Comparison of ENCODE assay signal across 9 mouse cellular contexts in genomic region chr4:62760748-62761604, GRCm38 (mm10).
A peak's percentile ranks its signal among the peaks of the same experiment; 100 is the strongest.
DNase-seq lines count a peak whose midpoint lies in the region; ATAC-seq lines count a peak whose summit lies in the region.
"Had no signal": no experiment of that assay in that cellular context is flagged by ENCODE, and none has a peak within 500 bp of the region (broad histone marks: within the 10 kb centered on the region; RNA-seq: fewer than 3 reads in every experiment).

No protein-coding gene starts in this region.

- no peaks in the 10 kb centered on the region for H3K9me3 ChIP-seq in intestine, embryonic 14.5 days (ENCODE audit: control insufficient read depth, low read length)
- no peaks in the 10 kb centered on the region for H3K9me3 ChIP-seq in neural tube, embryonic 14.5 days (ENCODE audit: control insufficient read depth, low read length)
- no peaks in the 10 kb centered on the region for H3K9me3 ChIP-seq in forebrain, embryonic 15.5 days

- no peaks in the 10 kb centered on the region for H3K27me3 ChIP-seq in intestine, embryonic 14.5 days (replicated peaks; ENCODE audit: control insufficient read depth, insufficient read depth, low read length)
- H3K27me3 ChIP-seq in neural tube, embryonic 14.5 days (ENCODE audit: control insufficient read depth, insufficient read depth, low read length) = no peaks in the 10 kb centered on the region
- H3K27me3 ChIP-seq in forebrain, embryonic 15.5 days = no peaks in the 10 kb centered on the region

- peaks cover 31% of the 10 kb centered on the region for H3K4me1 ChIP-seq in intestine, embryonic 14.5 days (replicated peaks; ENCODE audit: control insufficient read depth, insufficient read depth, low read length)
- peaks cover 6% of the 10 kb centered on the region; the same call in 1 of the 2 replicates for H3K4me1 ChIP-seq in neural tube, embryonic 14.5 days (ENCODE audit: control insufficient read depth, insufficient read depth, low read length)
- H3K4me1 ChIP-seq in forebrain, embryonic 15.5 days = peaks cover 7% of the 10 kb centered on the region

- peak; percentile 10; the same call in 1 of the 2 replicates for ATAC-seq in intestine, embryonic 14.5 days (replicated peaks; ENCODE audit: low FRiP score, low TSS enrichment, low read depth)
- ATAC-seq in neural tube, embryonic 14.5 days (ENCODE audit: low read depth) = no peak
- ATAC-seq in forebrain, embryonic 15.5 days (replicated peaks) = no peak

- no peak overlapping the region for H3K4me3 ChIP-seq in intestine, embryonic 14.5 days (ENCODE audit: low read depth, low read length)
- H3K4me3 ChIP-seq in neural tube, embryonic 14.5 days (ENCODE audit: low read depth, low read length) = no peak overlapping the region
- H3K4me3 ChIP-seq in forebrain, embryonic 15.5 days = no peak overlapping the region
- H3K4me3 ChIP-seq: erythroblast, embryonic 14.5 days had no signal

- WGBS in intestine, embryonic 14.5 days = 42% methylated on average over 11 of the region's 11 CpGs
- 61% methylated on average over 11 of the region's 11 CpGs for WGBS in neural tube, embryonic 14.5 days
- WGBS in forebrain, embryonic 15.5 days = 62% methylated on average over 11 of the region's 11 CpGs

- no peak overlapping the region for H3K4me2 ChIP-seq in intestine, embryonic 14.5 days (ENCODE audit: low read length)
- H3K4me2 ChIP-seq in neural tube, embryonic 14.5 days (ENCODE audit: low read depth, low read length) = no peak overlapping the region
- no peak overlapping the region for H3K4me2 ChIP-seq in forebrain, embryonic 15.5 days (replicated peaks)

- no peak overlapping the region for H3K9ac ChIP-seq in intestine, embryonic 14.5 days (ENCODE audit: low read length)
- H3K9ac ChIP-seq in neural tube, embryonic 14.5 days (replicated peaks; ENCODE audit: low read depth, low read length) = no peak overlapping the region
- H3K9ac ChIP-seq in forebrain, embryonic 15.5 days (replicated peaks) = no peak overlapping the region

- peak overlapping the region; percentile 59 for H3K27ac ChIP-seq in intestine, embryonic 14.5 days (ENCODE audit: low read depth)
- 0 out of 2 replicates have a peak overlapping the region, but pooled peaks have one; percentile 34 for H3K27ac ChIP-seq in neural tube, embryonic 14.5 days (ENCODE audit: low read depth, low read length)
- H3K27ac ChIP-seq in forebrain, embryonic 15.5 days (replicated peaks) = no peak overlapping the region

- DNase-seq in left cerebral cortex, postnatal 4 days = peak; percentile 21
- no peak for DNase-seq in left cerebral cortex, adult 18-20 months (ENCODE audit: low spot score in 2 of 2)
- DNase-seq in heart, adult 9 months (ENCODE audit: low spot score in 2 of 2) = peak; percentile 39 to 55
- DNase-seq in intestine, embryonic 14.5 days (ENCODE audit: low spot score) = no peak
- no peak for DNase-seq in thymus, adult 18-20 months
- no peak for DNase-seq in adrenal gland, adult 2 months

- no peaks in the 10 kb centered on the region for H3K36me3 ChIP-seq in intestine, embryonic 14.5 days (ENCODE audit: control insufficient read depth, insufficient read depth, low read length)
- no peaks in the 10 kb centered on the region for H3K36me3 ChIP-seq in neural tube, embryonic 14.5 days (ENCODE audit: control insufficient read depth, insufficient read depth, low read length)
- no peaks in the 10 kb centered on the region for H3K36me3 ChIP-seq in forebrain, embryonic 15.5 days

- intact Hi-C loops in left cerebral cortex, postnatal 4 days (cut with DNase I) = loop anchor here (5.0 kb wide), 1 partner anchor 199 kb away; no protein-coding TSS in a partner anchor

Comparison
In these comparisons a context has a peak if more than half of its experiments do, and no peak if none do; other contexts are left out.
1. DNase-seq: peak in left cerebral cortex, postnatal 4 days (single experiment) and heart, adult 9 months (2 of 2); none in left cerebral cortex, adult 18-20 months (0 of 2), intestine, embryonic 14.5 days (single experiment), thymus, adult 18-20 months (0 of 2) and adrenal gland, adult 2 months (single experiment).